Mouse (Mus musculus) heart, adult 2 months (tissue): Measurements from ENCODE around the gene Islr. TPM values are rescaled to one million over a fixed set of nuclear protein-coding genes. Genes with fewer than 3 reads are reported as not detected.
A peak's percentile ranks its signal among the peaks of the same experiment; 100 is the strongest.

ENCODE experiments used
- DNase-seq, 2 experiments: peaks; one replicate each; pipeline ENCODE4 v3.0.0; 2021
- H3K27ac ChIP-seq: fragments of 200-600 bp; 2 replicates; pipeline ENCODE4 v1.8.1; 2022
- H3K27me3 ChIP-seq: fragments of 200-500 bp; 2 replicates; pipeline ENCODE4 v1.6.1; 2012; ENCODE audit warnings: mild to moderate bottlenecking, low read length, inconsistent platforms, mixed read lengths; ENCODE audit not compliant: control insufficient read depth, insufficient read depth
- H3K36me3 ChIP-seq: fragments of 200-500 bp; 2 replicates; pipeline ENCODE4 v1.6.1; 2012; ENCODE audit warnings: low read length, inconsistent platforms; ENCODE audit not compliant: control insufficient read depth, insufficient read depth
- H3K4me1 ChIP-seq: fragments of 200-500 bp; 2 replicates; pipeline ENCODE4 v1.6.1; 2011; ENCODE audit warnings: low read length; ENCODE audit not compliant: control insufficient read depth, insufficient read depth
- H3K4me3 ChIP-seq: fragments of 200-600 bp; 2 replicates; pipeline ENCODE4 v1.8.1; 2022
- H3K79me2 ChIP-seq: fragments of 200-500 bp; replicated peaks from 2 replicates; pipeline ENCODE4 v1.6.1; 2012; ENCODE audit warnings: mild to moderate bottlenecking, inconsistent platforms, low read length, moderate library complexity, mixed read lengths; ENCODE audit not compliant: control insufficient read depth, insufficient read depth
- H3K9ac ChIP-seq: fragments of 200-500 bp; 2 replicates; pipeline ENCODE4 v1.6.1; 2012; ENCODE audit warnings: low read depth, mild to moderate bottlenecking, control low read depth, inconsistent platforms, low read length, mixed read lengths
- CTCF ChIP-seq: fragments of 200-600 bp; IDR thresholded peaks from 2 replicates; pipeline ENCODE4 v1.8.1; 2022; ENCODE audit warnings: antibody characterized with exemption, mild to moderate bottlenecking, moderate library complexity
- EP300 ChIP-seq: fragments of 200-500 bp; IDR thresholded peaks from 2 replicates; pipeline ENCODE4 v1.6.1; 2011; ENCODE audit warnings: low read depth, low read length, control low read depth; ENCODE audit not compliant: insufficient read depth
- POLR2A ChIP-seq: fragments of 200-500 bp; IDR thresholded peaks from 2 replicates; pipeline ENCODE4 v1.6.1; 2011; ENCODE audit warnings: mild to moderate bottlenecking, low read depth, low read length, control low read depth; ENCODE audit not compliant: insufficient read depth
- WGBS: fragments of 180-500 bp; shearing (Covaris S2); methylation state at CpG from one replicate; pipeline ENCODE4 v1.1.7; 2018; 5-methylcytosine and 5-hydroxymethylcytosine counted together
- intact Hi-C: fragments of 180-260 bp; cut with DNase I; formaldehyde crosslinking; loops from one replicate; pipeline ENCODE4 v1.15.1; 2025
- polyA plus RNA-seq: library from polyadenylated mRNA; depleted of rRNA; stranded (reverse); fragments of >200 nt; gene quantifications from 2 replicates; pipeline ENCODE4 v1.2.3, GENCODE M21; 2012
- total RNA-seq, 2 experiments: library from RNA; stranded (reverse); gene quantifications; 2 replicates each; pipeline ENCODE4 v1.2.3; 2021

The Islr gene
- total and polyA plus RNA-seq, 3 experiments: 19.1 to 100.0 (median 29.8) TPM

DNA sequence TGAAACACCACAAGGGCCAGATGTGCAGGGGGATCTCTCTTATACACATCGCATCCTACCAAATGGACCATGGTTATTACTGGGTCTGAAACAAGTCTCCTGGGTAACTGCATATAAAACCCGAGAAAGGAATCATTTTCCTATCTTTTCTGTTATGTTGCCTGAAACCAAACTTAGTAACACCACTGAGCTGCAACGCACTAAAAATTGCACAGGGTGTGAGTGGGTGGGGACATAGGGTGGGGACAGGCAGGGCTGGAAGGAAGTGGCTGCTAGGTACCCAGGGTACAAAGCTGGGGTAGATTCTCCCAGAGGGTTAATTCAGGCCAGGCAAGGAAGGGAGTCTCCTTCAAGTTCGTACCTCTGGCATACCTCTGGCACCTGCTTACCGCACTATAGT is 38.6 kb upstream of the Islr start:
- intact Hi-C loops: no loop called here
- peaks cover 3% of the 10 kb centered on the region for H3K79me2 ChIP-seq
- H3K9ac ChIP-seq: no peak overlapping the region
- no peaks in the 10 kb centered on the region for H3K27me3 ChIP-seq
- H3K27ac ChIP-seq: no peak overlapping the region
- peaks cover 14% of the 10 kb centered on the region for H3K4me1 ChIP-seq
- no peak for DNase-seq
- WGBS: 65% methylated on average over 5 of the region's 5 CpGs
- TF ChIP-seq POLR2A (no peak), EP300 (no peak), CTCF (no peak)
- peaks cover 17% of the 10 kb centered on the region for H3K36me3 ChIP-seq
- no peak overlapping the region for H3K4me3 ChIP-seq

- Histone ChIP-seq H3K27me3 (no peaks in the 10 kb centered on the region), H3K9ac (no peak overlapping the region), H3K79me2 (peaks cover 3% of the 10 kb centered on the region), H3K4me1 (peaks cover 10% of the 10 kb centered on the region), H3K27ac (no peak overlapping the region; the same call in 1 of the 2 replicates), H3K36me3 (peaks cover 17% of the 10 kb centered on the region), H3K4me3 (no peak overlapping the region)
- DNase-seq: peak; percentile 37 to 41
- intact Hi-C loops: no loop called here
- WGBS: 54% methylated on average over 9 of the region's 9 CpGs
- TF ChIP-seq CTCF: no peak
- no peak for TF ChIP-seq EP300
- TF ChIP-seq POLR2A: no peak
Measured at GRCm38 (mm10) chr9:58241780-58242485, 37.8 kb upstream of the Islr start.

GRCm38 (mm10) chr9:58234502-58235015 is 30.5 kb upstream of the Islr start:
- Histone ChIP-seq H3K9ac (no peak overlapping the region), H3K36me3 (peaks cover 2% of the 10 kb centered on the region; the same call in 1 of the 2 replicates), H3K27me3 (no peaks in the 10 kb centered on the region), H3K79me2 (peaks cover 2% of the 10 kb centered on the region; the same call in 1 of the 2 replicates), H3K27ac (no peak overlapping the region), H3K4me3 (no peak overlapping the region), H3K4me1 (peaks cover 11% of the 10 kb centered on the region)
- WGBS: 95% methylated on average over 28 of the region's 28 CpGs
- intact Hi-C loops: no loop called here
- TF ChIP-seq POLR2A (no peak), EP300 (no peak), CTCF (no peak)
- DNase-seq: no peak

GRCm38 (mm10) chr9:58232374-58232773 is 28.3 kb upstream of the Islr start:
- TF ChIP-seq CTCF: no peak
- TF ChIP-seq POLR2A: no peak
- 0 out of 2 replicates have a peak, but pooled peaks have one; percentile 17 for TF ChIP-seq EP300
- WGBS: 25% methylated on average over 5 of the region's 5 CpGs
- DNase-seq: peak in 1 of 2 experiments; percentile 44

GRCm38 (mm10) chr9:58231746-58232145 is 27.6 kb upstream of the Islr start:
- H3K4me3 ChIP-seq: no peak overlapping the region
- H3K27me3 ChIP-seq: no peaks in the 10 kb centered on the region
- peak overlapping the region; percentile 34 for H3K27ac ChIP-seq
- no peaks in the 10 kb centered on the region for H3K79me2 ChIP-seq
- 53% methylated on average over 6 of the region's 6 CpGs for WGBS
- intact Hi-C loops: no loop called here
- peaks cover 11% of the 10 kb centered on the region for H3K4me1 ChIP-seq
- no peak for TF ChIP-seq EP300
- no peak for TF ChIP-seq CTCF
- no peak for TF ChIP-seq POLR2A
- peaks cover 2% of the 10 kb centered on the region; the same call in 1 of the 2 replicates for H3K36me3 ChIP-seq
- peak in 1 of 2 experiments; percentile 19 for DNase-seq
- H3K9ac ChIP-seq: no peak overlapping the region

More at GRCm38 (mm10) chr9:58232374-58232773, 28.3 kb upstream of the Islr start:
- Histone ChIP-seq H3K9ac (no peak overlapping the region), H3K4me3 (no peak overlapping the region), H3K36me3 (peaks cover 2% of the 10 kb centered on the region; the same call in 1 of the 2 replicates), H3K27ac (peak overlapping the region; percentile 34), H3K4me1 (peaks cover 11% of the 10 kb centered on the region), H3K79me2 (no peaks in the 10 kb centered on the region), H3K27me3 (no peaks in the 10 kb centered on the region)
- intact Hi-C loops: no loop called here
